Mouse (Mus musculus) liver (tissue): ENCODE measurements at regions not wholly inside any gene's neighbourhood (a gene's known extent, or its start where the extent isn't known, plus 50 kb on each side); places are given as distances from the start of the nearest gene placed in this dataset.
A peak's percentile ranks its signal among the peaks of the same experiment; 100 is the strongest.

ENCODE experiments used
- DNase-seq: peaks from one replicate; pipeline ENCODE4 v3.0.0-alpha.2; 2020; ENCODE audit warnings: mixed read lengths

- DNase-seq = peak; percentile 44
Observed at GRCm38 (mm10) chr13:110907319-110907955, 347.4 kb upstream of the Actbl2 start.

GRCm38 (mm10) chr13:110911866-110912265 lies 342.9 kb upstream of the Actbl2 start:
- no peak for DNase-seq

GRCm38 (mm10) chr13:110913177-110913576 lies 341.6 kb upstream of the Actbl2 start:
- DNase-seq = no peak

GRCm38 (mm10) chr13:110913687-110914086 lies 341.1 kb upstream of the Actbl2 start:
- DNase-seq = no peak

GRCm38 (mm10) chr13:110915161-110915560 lies 339.7 kb upstream of the Actbl2 start:
- DNase-seq = no peak

GRCm38 (mm10) chr13:110923936-110924335 lies 330.9 kb upstream of the Actbl2 start:
- DNase-seq = no peak

GRCm38 (mm10) chr13:110924897-110925296 lies 329.9 kb upstream of the Actbl2 start:
- no peak for DNase-seq

- DNase-seq = no peak
Observed at GRCm38 (mm10) chr13:110928143-110928542, 326.7 kb upstream of the Actbl2 start.

- no peak for DNase-seq
Observed at GRCm38 (mm10) chr13:110928894-110929293, 325.9 kb upstream of the Actbl2 start.

- no peak for DNase-seq
Observed at GRCm38 (mm10) chr13:110929579-110929978, 325.2 kb upstream of the Actbl2 start.

- no peak for DNase-seq
Observed at GRCm38 (mm10) chr13:110941587-110941986, 313.2 kb upstream of the Actbl2 start.

GRCm38 (mm10) chr13:110942986-110943644 lies 311.7 kb upstream of the Actbl2 start:
- no peak for DNase-seq

- DNase-seq = no peak
Observed at GRCm38 (mm10) chr13:110944061-110944460, 310.8 kb upstream of the Actbl2 start.

- DNase-seq = no peak
Observed at GRCm38 (mm10) chr13:110944683-110945082, 310.1 kb upstream of the Actbl2 start.

- DNase-seq = no peak
Observed at GRCm38 (mm10) chr13:110960212-110960611, 294.6 kb upstream of the Actbl2 start.

- peak; percentile 13 for DNase-seq
Observed at GRCm38 (mm10) chr13:110967109-110967508, 287.7 kb upstream of the Actbl2 start.

GRCm38 (mm10) chr13:110967626-110968506 lies 286.9 kb upstream of the Actbl2 start:
- peak; percentile 28 for DNase-seq

- DNase-seq = no peak
Observed at GRCm38 (mm10) chr13:110968507-110968905, 286.3 kb upstream of the Actbl2 start.

GRCm38 (mm10) chr13:110977379-110977778 lies 277.4 kb upstream of the Actbl2 start:
- no peak for DNase-seq

GRCm38 (mm10) chr13:110978022-110978421 lies 276.8 kb upstream of the Actbl2 start:
- no peak for DNase-seq

- DNase-seq = no peak
Observed at GRCm38 (mm10) chr13:110990677-110991076, 264.1 kb upstream of the Actbl2 start.

- DNase-seq = no peak
Observed at GRCm38 (mm10) chr13:110991121-110991520, 263.7 kb upstream of the Actbl2 start.

GRCm38 (mm10) chr13:110994596-110994995 lies 260.2 kb upstream of the Actbl2 start:
- DNase-seq = no peak

GRCm38 (mm10) chr13:111002670-111003069 lies 252.1 kb upstream of the Actbl2 start:
- DNase-seq = no peak
